Mouse (Mus musculus): ENCODE data around the gene Nav1.

The Nav1 gene

GRCm38 (mm10) chr1:135617344-135617743, 10.2 kb upstream of the Nav1 start:
- DNase-seq (ENCODE audit: low read depth, low spot score), result no peak

- no peak for DNase-seq (ENCODE audit: low read depth, low spot score)
Observed at GRCm38 (mm10) chr1:135615715-135616641, 8.9 kb upstream of the Nav1 start.

- no peak for DNase-seq (ENCODE audit: low read depth, low spot score)
Observed at GRCm38 (mm10) chr1:135609621-135610020, 2.5 kb upstream of the Nav1 start.

GRCm38 (mm10) chr1:135606355-135607015, 610 bp downstream of the Nav1 start:
- DNase-seq (ENCODE audit: low read depth, low spot score), result no peak

- DNase-seq (ENCODE audit: low read depth, low spot score), result no peak
Observed at GRCm38 (mm10) chr1:135605530-135605929, 1.6 kb downstream of the Nav1 start.

GRCm38 (mm10) chr1:135604361-135605052, 2.6 kb downstream of the Nav1 start:
- DNase-seq (ENCODE audit: low read depth, low spot score), result no peak

GRCm38 (mm10) chr1:135603121-135603870, 3.8 kb downstream of the Nav1 start:
- no peak for DNase-seq (ENCODE audit: low read depth, low spot score)

- DNase-seq (ENCODE audit: low read depth, low spot score), result no peak
Observed at GRCm38 (mm10) chr1:135600023-135601005, 6.8 kb downstream of the Nav1 start.

GRCm38 (mm10) chr1:135598251-135598879, 8.7 kb downstream of the Nav1 start:
- DNase-seq (ENCODE audit: low read depth, low spot score), result no peak

GRCm38 (mm10) chr1:135594279-135594903, 12.7 kb downstream of the Nav1 start:
- no peak for DNase-seq (ENCODE audit: low read depth, low spot score)

GRCm38 (mm10) chr1:135593560-135594278, 13.4 kb downstream of the Nav1 start:
- no peak for DNase-seq (ENCODE audit: low read depth, low spot score)

- DNase-seq (ENCODE audit: low read depth, low spot score), result no peak
Observed at GRCm38 (mm10) chr1:135590776-135591175, 16.3 kb downstream of the Nav1 start.

GRCm38 (mm10) chr1:135588973-135589372, 18.1 kb downstream of the Nav1 start:
- DNase-seq (ENCODE audit: low read depth, low spot score), result no peak

GRCm38 (mm10) chr1:135586903-135587302, 20.2 kb downstream of the Nav1 start:
- DNase-seq (ENCODE audit: low read depth, low spot score), result no peak

- DNase-seq (ENCODE audit: low read depth, low spot score), result peak; percentile 33
Observed at GRCm38 (mm10) chr1:135585573-135585972, 21.5 kb downstream of the Nav1 start.

- no peak for DNase-seq (ENCODE audit: low read depth, low spot score)
Observed at GRCm38 (mm10) chr1:135584587-135585541, 22.2 kb downstream of the Nav1 start.

- no peak for DNase-seq (ENCODE audit: low read depth, low spot score)
Observed at GRCm38 (mm10) chr1:135583678-135584515, 23.2 kb downstream of the Nav1 start.
